Mouse (Mus musculus) stomach, postnatal 0 days (tissue): ENCODE results near the gene Calr3. TPM values are rescaled to one million over a fixed set of nuclear protein-coding genes. Genes with fewer than 3 reads are reported as not detected.

Source experiments
- ATAC-seq: fragments of 200-750 bp; cut with Nextera tagmentation; 2 replicates; pipeline ENCODE4 v1.8.0; 2017; ENCODE audit not compliant: low FRiP score, low TSS enrichment
- DNase-seq: peaks from one replicate; pipeline ENCODE4 v3.0.0-alpha.2; 2016; ENCODE audit warnings: low spot score
- H3K27ac ChIP-seq: fragments of 300-500 bp; sonication (generic); replicated peaks from 2 replicates; pipeline ENCODE4 v1.5.1; 2014; ENCODE audit warnings: mild to moderate bottlenecking, control low read depth
- H3K27me3 ChIP-seq: fragments of 300-500 bp; sonication (generic); 2 replicates; pipeline ENCODE4 v1.6.1; 2014; ENCODE audit warnings: low read length; ENCODE audit not compliant: control insufficient read depth, insufficient read depth
- H3K36me3 ChIP-seq: fragments of 300-500 bp; sonication (generic); 2 replicates; pipeline ENCODE4 v1.6.1; 2014; ENCODE audit warnings: low read length, mixed read lengths; ENCODE audit not compliant: control insufficient read depth, insufficient read depth
- H3K4me1 ChIP-seq: fragments of 300-500 bp; sonication (generic); replicated peaks from 2 replicates; pipeline ENCODE4 v1.6.1; 2014; ENCODE audit warnings: antibody characterized with exemption; ENCODE audit not compliant: control insufficient read depth, insufficient read depth
- H3K4me2 ChIP-seq: fragments of 300-500 bp; sonication (generic); replicated peaks from 2 replicates; pipeline ENCODE4 v1.6.1; 2014; ENCODE audit warnings: low read depth, mild to moderate bottlenecking, control low read depth, moderate library complexity
- H3K4me3 ChIP-seq: fragments of 300-500 bp; sonication (generic); 2 replicates; pipeline ENCODE4 v1.5.1; 2014; ENCODE audit warnings: low read depth, low read length, control low read depth
- H3K9ac ChIP-seq: fragments of 300-500 bp; sonication (generic); 2 replicates; pipeline ENCODE4 v1.6.1; 2014; ENCODE audit warnings: mild to moderate bottlenecking, low read length, control low read depth, mixed read lengths
- H3K9me3 ChIP-seq: fragments of 300-500 bp; sonication (generic); 2 replicates; pipeline ENCODE4 v1.6.1; 2016; ENCODE audit warnings: low read length; ENCODE audit not compliant: control insufficient read depth
- CTCF ChIP-seq: IDR thresholded peaks from 2 replicates; pipeline ENCODE4 v1.5.1; 2016; ENCODE audit warnings: antibody characterized with exemption, low read depth, mild to moderate bottlenecking, moderate library complexity
- EP300 ChIP-seq: optimal IDR thresholded peaks from 2 replicates; pipeline ENCODE3; 2016; ENCODE audit warnings: antibody characterized with exemption
- WGBS: fragments of 180-500 bp; shearing (Covaris S2); extraction: QIAGEN DNeasy Blood & Tissue Kit; methylation state at CpG from one replicate; pipeline ENCODE4 v1.1.7; 2014; 5-methylcytosine and 5-hydroxymethylcytosine counted together
- polyA plus RNA-seq: library from polyadenylated mRNA; unstranded; fragments of >200 nt; fragmentation: Nextera tagmentation; extraction: Ambion mirVana; gene quantifications from 2 replicates; pipeline ENCODE4 v1.2.1, GENCODE M21; 2015

Gene Calr3
- polyA plus RNA-seq, 1 experiment from 2014 or later: 5.4 TPM

GRCm38 (mm10) chr8:72487014-72487413 is 43.3 kb upstream of the Calr3 start:
- no peak for ATAC-seq
- no peak overlapping the region for H3K9ac ChIP-seq

GRCm38 (mm10) chr8:72485456-72486199 is 42.0 kb upstream of the Calr3 start:
- Histone ChIP-seq H3K9ac (no peak overlapping the region), H3K9me3 (no peaks in the 10 kb centered on the region), H3K4me2 (no peak overlapping the region), H3K27me3 (no peaks in the 10 kb centered on the region), H3K27ac (0 out of 2 replicates have a peak overlapping the region, but pooled peaks have one; percentile 18), H3K36me3 (peaks cover 13% of the 10 kb centered on the region; the same call in 1 of the 2 replicates), H3K4me1 (no peaks in the 10 kb centered on the region), H3K4me3 (no peak overlapping the region)
- 72% methylated on average over 6 of the region's 6 CpGs for WGBS
- peak; percentile 34 for DNase-seq
- ATAC-seq: 0 out of 2 replicates have a peak, but pooled peaks have one; percentile 34
- TF ChIP-seq EP300 (no peak), CTCF (peak; percentile 2; the same call in 1 of the 2 replicates)

More at GRCm38 (mm10) chr8:72487014-72487413, 43.3 kb upstream of the Calr3 start:
- Histone ChIP-seq H3K27ac (no peak overlapping the region), H3K27me3 (no peaks in the 10 kb centered on the region), H3K9me3 (no peaks in the 10 kb centered on the region), H3K4me3 (no peak overlapping the region), H3K4me1 (no peaks in the 10 kb centered on the region), H3K36me3 (peaks cover 10% of the 10 kb centered on the region; the same call in 1 of the 2 replicates), H3K4me2 (no peak overlapping the region)
- DNase-seq: no peak
- TF ChIP-seq CTCF (no peak), EP300 (no peak)

- Histone ChIP-seq H3K4me1 (peaks cover 4% of the 10 kb centered on the region; the same call in 1 of the 2 replicates), H3K36me3 (peaks cover 13% of the 10 kb centered on the region), H3K4me2 (peak within 1 kb of the TSS; percentile 69), H3K27ac (peak within 1 kb of the TSS; percentile 89), H3K27me3 (no peaks in the 10 kb centered on the region), H3K9ac (peak within 1 kb of the TSS; percentile 77), H3K4me3 (peak within 1 kb of the TSS; percentile 85), H3K9me3 (no peaks in the 10 kb centered on the region)
- under 1% methylated on average over 80 of the region's 80 CpGs for WGBS
- peak; percentile 97 for ATAC-seq
- TF ChIP-seq CTCF (peak; percentile 19; the same call in 1 of the 2 replicates), EP300 (no peak)
- peak; percentile 98 for DNase-seq
These were observed 31.3 kb upstream of the Calr3 start, which contains the start of gene Cherp for GRCm38 (mm10) chr8:72474826-72475546. Gene Cherp (minus strand): TSS chr8:72475226.

GRCm38 (mm10) chr8:72470684-72471083 is 27.0 kb upstream of the Calr3 start:
- DNase-seq (no peak), ATAC-seq (no peak)
- Histone ChIP-seq H3K4me1 (no peaks in the 10 kb centered on the region), H3K36me3 (peaks cover 51% of the 10 kb centered on the region), H3K27me3 (no peaks in the 10 kb centered on the region), H3K9ac (no peak overlapping the region), H3K4me3 (no peak overlapping the region), H3K27ac (no peak overlapping the region), H3K4me2 (no peak overlapping the region), H3K9me3 (no peaks in the 10 kb centered on the region)
- 89% methylated on average over 7 of the region's 7 CpGs for WGBS
- TF ChIP-seq CTCF (no peak), EP300 (no peak)

GRCm38 (mm10) chr8:72469984-72470383 is 26.3 kb upstream of the Calr3 start:
- 90% methylated on average over 8 of the region's 8 CpGs for WGBS
- DNase-seq (no peak), ATAC-seq (no peak)
- Histone ChIP-seq H3K9ac (no peak overlapping the region), H3K9me3 (no peaks in the 10 kb centered on the region), H3K27ac (no peak overlapping the region), H3K36me3 (peaks cover 56% of the 10 kb centered on the region), H3K27me3 (no peaks in the 10 kb centered on the region), H3K4me3 (no peak overlapping the region), H3K4me1 (no peaks in the 10 kb centered on the region), H3K4me2 (no peak overlapping the region)
- no peak for TF ChIP-seq EP300
- no peak for TF ChIP-seq CTCF
